Mouse (Mus musculus): ENCODE measurements around the gene Cisd3. TPM values are rescaled to one million over a fixed set of nuclear protein-coding genes. Genes with fewer than 3 reads are reported as not detected.

Cisd3 gene
- total RNA-seq, 2 experiments from 2014 or later = 103 to 108 TPM

- DNase-seq = no peak
- intact Hi-C loops (cut with DNase I) = no loop called here
Measured at GRCm38 (mm10) chr11:97662207-97662892, 23.3 kb upstream of the Cisd3 start.

- intact Hi-C loops (cut with DNase I) = no loop called here
- peak; percentile 62 to 75 for DNase-seq
Measured at GRCm38 (mm10) chr11:97662893-97663527, 22.6 kb upstream of the Cisd3 start, which contains the start of gene Mllt6. Gene Mllt6, plus strand, starts transcription at chr11:97663414.

- intact Hi-C loops (cut with DNase I) = loop anchor here (2.0 kb wide), 1 partner anchor 21 kb away; the partner anchor contains the start of gene Cisd3
- DNase-seq = peak in 1 of 2 experiments; percentile 49
Measured at GRCm38 (mm10) chr11:97663528-97664338, 21.9 kb upstream of the Cisd3 start.

- intact Hi-C loops (cut with DNase I) = loop anchor here (2.0 kb wide), 1 partner anchor 20 kb away; the partner anchor contains the start of gene Cisd3
- DNase-seq = no peak
Measured at GRCm38 (mm10) chr11:97664339-97664665, 21.3 kb upstream of the Cisd3 start.

- DNase-seq = peak in 1 of 2 experiments; percentile 4
- intact Hi-C loops (cut with DNase I) = loop anchor here (2.0 kb wide), 1 partner anchor 20 kb away; the partner anchor contains the start of gene Cisd3
Measured at GRCm38 (mm10) chr11:97664771-97665240, 20.8 kb upstream of the Cisd3 start.

- intact Hi-C loops (cut with DNase I) = loop anchor here (2.0 kb wide), 1 partner anchor 19 kb away; the partner anchor contains the start of gene Cisd3
- no peak for DNase-seq
Measured at GRCm38 (mm10) chr11:97665431-97665830, 20.2 kb upstream of the Cisd3 start.

- no peak for DNase-seq
Measured at GRCm38 (mm10) chr11:97666221-97666620, 19.4 kb upstream of the Cisd3 start.

GRCm38 (mm10) chr11:97666794-97667193 lies 18.8 kb upstream of the Cisd3 start:
- intact Hi-C loops (cut with DNase I) = no loop called here
- DNase-seq = no peak

More at GRCm38 (mm10) chr11:97666221-97666620, 19.4 kb upstream of the Cisd3 start:
- intact Hi-C loops (cut with DNase I) = no loop called here

GRCm38 (mm10) chr11:97668160-97668559 lies 17.5 kb upstream of the Cisd3 start:
- DNase-seq = no peak
- intact Hi-C loops (cut with DNase I) = no loop called here

- DNase-seq = no peak
- intact Hi-C loops (cut with DNase I) = no loop called here
Measured at GRCm38 (mm10) chr11:97669268-97669667, 16.4 kb upstream of the Cisd3 start.

- intact Hi-C loops (cut with DNase I) = no loop called here
- DNase-seq = peak in 1 of 2 experiments; percentile 54
Measured at GRCm38 (mm10) chr11:97669829-97670228, 15.8 kb upstream of the Cisd3 start.

- DNase-seq = no peak
- intact Hi-C loops (cut with DNase I) = no loop called here
Measured at GRCm38 (mm10) chr11:97670234-97671176, 15.1 kb upstream of the Cisd3 start.

GRCm38 (mm10) chr11:97671177-97671527 lies 14.5 kb upstream of the Cisd3 start:
- no peak for DNase-seq
- intact Hi-C loops (cut with DNase I) = no loop called here

- intact Hi-C loops (cut with DNase I) = no loop called here
- no peak for DNase-seq
Measured at GRCm38 (mm10) chr11:97673148-97673547, 12.5 kb upstream of the Cisd3 start.

GRCm38 (mm10) chr11:97676050-97676754 lies 9.4 kb upstream of the Cisd3 start:
- DNase-seq = no peak
- intact Hi-C loops (cut with DNase I) = no loop called here

- intact Hi-C loops (cut with DNase I) = no loop called here
- no peak for DNase-seq
Measured at GRCm38 (mm10) chr11:97677381-97677780, 8.2 kb upstream of the Cisd3 start.

GRCm38 (mm10) chr11:97677842-97678241 lies 7.8 kb upstream of the Cisd3 start:
- DNase-seq = no peak
- intact Hi-C loops (cut with DNase I) = no loop called here

GRCm38 (mm10) chr11:97678301-97678700 lies 7.3 kb upstream of the Cisd3 start:
- no peak for DNase-seq
- intact Hi-C loops (cut with DNase I) = no loop called here

- no peak for DNase-seq
- intact Hi-C loops (cut with DNase I) = no loop called here
Measured at GRCm38 (mm10) chr11:97680430-97680829, 5.2 kb upstream of the Cisd3 start.
